Mouse (Mus musculus) lung, postnatal 4 days (tissue): ENCODE results near the gene Gm21822.
"Not testable (repeated sequence)": the region's sequence is repeated elsewhere in the genome, so short reads cannot be mapped to it uniquely, and the experiment has no call there.

Experiments used
- DNase-seq, 2 experiments: peaks; one replicate each; pipeline ENCODE4 v3.0.0; 2021

Gm21822 gene

DNA sequence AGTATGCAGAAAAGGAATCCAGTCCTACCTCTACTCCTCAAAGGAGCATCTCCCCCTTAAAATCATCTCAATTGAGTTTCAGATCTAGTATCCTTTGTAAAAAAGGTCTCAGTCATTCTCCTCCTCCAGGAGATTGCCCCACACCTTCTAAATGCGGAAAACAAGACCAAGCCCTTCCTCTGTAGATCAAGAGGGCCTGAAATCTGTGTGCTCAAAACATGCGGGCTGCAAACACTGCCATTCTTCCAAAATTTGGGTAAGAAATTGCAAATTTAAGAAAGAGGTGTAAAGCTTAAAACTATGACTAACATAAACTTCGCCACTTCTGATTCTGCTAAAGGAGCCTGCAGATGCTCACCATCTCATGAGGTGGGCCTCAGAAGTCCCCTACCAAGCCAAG, at the start of gene Gm21822:
Gene Gm21822 (plus strand): TSS at position 301 of the 400 bp plus-strand sequence.
- not testable (repeated sequence) for DNase-seq
